Mouse (Mus musculus) B cell, adult (primary cell): ENCODE measurements around the gene Cbx5. TPM values are rescaled to one million over a fixed set of nuclear protein-coding genes. Genes with fewer than 3 reads are reported as not detected.

Source experiments
- total RNA-seq: library from RNA; stranded (reverse); gene quantifications from 4 replicates; pipeline ENCODE4 v1.2.4, GENCODE M21; 2023; ENCODE audit not compliant: inconsistent age

Gene Cbx5
- total RNA-seq: 32.2 to 37.3 TPM (median 34.5 TPM) in 4 replicates

DNA sequence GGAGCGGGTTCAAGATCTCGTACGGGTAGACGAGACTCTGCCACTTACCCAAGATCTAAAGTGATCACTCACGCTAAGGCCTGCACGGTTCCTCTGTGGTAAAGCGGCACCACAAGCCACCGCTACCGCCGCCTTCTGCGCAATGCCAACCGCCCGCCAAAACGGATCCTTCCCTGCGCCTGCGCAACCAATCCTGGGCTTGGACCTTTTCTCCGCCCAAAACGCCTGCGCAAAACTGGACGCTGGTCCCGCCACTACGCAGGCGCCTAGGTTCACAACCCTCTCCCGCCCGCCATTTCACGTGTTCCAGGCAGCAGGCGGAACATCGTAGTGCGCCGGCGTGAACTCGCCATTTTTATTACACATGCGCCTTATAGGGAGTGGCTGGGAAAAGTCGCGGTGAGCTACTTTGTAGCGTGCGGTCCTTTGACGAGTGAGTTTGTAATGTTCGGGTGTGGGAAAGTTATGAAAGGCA is at the start of gene Cbx5:
Gene Cbx5, minus strand, starts transcription at position 132 of the 475 bp plus-strand sequence.

DNA sequence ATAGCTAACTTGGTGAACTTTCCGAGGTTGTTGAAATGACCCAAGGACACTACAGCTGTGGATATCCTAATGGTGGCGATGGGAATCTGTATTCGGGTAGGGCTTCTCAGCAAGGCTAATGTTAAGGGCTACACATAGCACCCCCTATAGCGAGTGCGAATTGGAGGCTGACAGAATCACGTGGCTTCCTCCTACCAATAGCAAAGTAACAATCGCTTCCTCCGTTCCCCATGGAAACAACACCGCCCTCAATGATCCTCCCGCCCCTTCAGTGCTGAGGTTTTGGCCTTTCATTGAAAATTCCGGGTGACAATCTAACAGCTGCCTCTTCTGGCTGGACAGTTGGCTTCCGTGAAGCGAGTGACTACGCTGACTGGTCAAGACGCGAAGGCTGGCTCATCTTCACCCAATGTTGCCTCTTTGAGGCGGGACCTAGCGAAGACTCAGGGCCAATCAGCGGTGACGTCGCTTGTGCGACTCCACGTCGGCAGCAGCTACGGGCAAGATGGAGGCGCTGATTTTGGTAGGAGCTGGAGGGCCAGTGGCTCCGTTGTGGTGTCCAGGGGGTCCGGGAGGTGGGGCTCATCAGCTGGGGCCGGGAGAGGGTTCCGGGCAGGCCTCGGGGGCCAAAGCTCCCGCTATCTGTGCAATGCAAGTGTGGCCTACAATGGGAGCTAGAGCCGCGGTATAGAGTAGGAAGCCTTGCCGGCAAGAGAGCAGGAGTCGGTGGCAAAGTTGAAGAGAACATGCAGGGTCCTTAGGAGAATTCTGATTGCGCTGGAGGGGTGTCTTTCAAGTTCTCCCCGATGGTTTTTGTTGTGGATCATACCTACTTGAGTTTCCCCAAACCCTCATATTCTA is 33.0 kb upstream of the Cbx5 start, which contains the start of gene Copz1:
Gene Copz1, plus strand, starts transcription at position 296 of the 861 bp plus-strand sequence.

GRCm38 (mm10) chr15:103257790-103258728 is 18.4 kb upstream of the Cbx5 start, which contains the start of gene Nfe2:
Gene Nfe2 (minus strand): TSS chr15:103258403.

GRCm38 (mm10) chr15:103240160-103241028 is 778 bp upstream of the Cbx5 start, which contains the start of gene Hnrnpa1:
Gene Hnrnpa1 (plus strand): TSS chr15:103240432.

DNA sequence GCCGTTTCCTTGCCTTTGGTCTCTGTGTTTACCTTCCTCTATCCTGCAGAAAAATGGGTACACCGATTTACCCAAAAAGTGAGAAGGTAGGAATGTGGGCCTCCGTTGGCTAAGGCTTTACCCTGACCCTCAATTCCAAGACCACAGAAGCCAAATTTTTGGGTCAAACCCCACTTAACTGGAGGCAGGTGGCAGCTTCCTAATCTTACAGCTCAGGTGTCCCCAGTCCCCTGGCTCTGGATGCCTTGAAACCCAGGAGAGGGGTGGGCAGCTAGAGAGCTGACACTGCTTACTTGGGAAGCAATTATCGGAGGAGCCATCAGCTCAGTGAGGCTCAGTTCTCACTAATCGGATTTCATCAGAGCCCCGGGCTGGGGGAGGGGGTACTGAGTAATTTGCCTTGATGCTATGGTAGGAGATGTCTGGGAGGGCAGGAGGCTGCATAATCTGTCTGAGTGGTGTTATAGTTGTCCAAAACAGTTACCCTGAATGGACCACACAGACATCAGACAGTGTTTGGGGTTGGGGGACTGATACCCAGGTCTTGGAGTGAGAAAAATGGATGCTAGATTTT is 72.5 kb downstream of the Cbx5 start, which contains the start of gene Smug1:
Gene Smug1, minus strand, starts transcription at position 51 of the 574 bp plus-strand sequence.

Other genes with a start within 250 kb of the Cbx5 start
- not detected in 4 replicates for gene Hoxc8, start 249.2 kb downstream of the Cbx5 start, total RNA-seq
- gene Hoxc6, start 241.6 kb downstream of the Cbx5 start, total RNA-seq: not detected in 4 replicates
- not detected in 4 replicates for gene Hoxc4, start 220.9 kb downstream of the Cbx5 start, total RNA-seq
- 5.0 to 10.4 TPM (median 8.6 TPM) in 4 replicates for gene Smug1, start 72.7 kb downstream of the Cbx5 start, total RNA-seq
- gene Hnrnpa1, start 616 bp upstream of the Cbx5 start, total RNA-seq: 555 to 631 TPM (median 609 TPM) in 4 replicates
- 1.1 to 1.8 TPM (median 1.7 TPM) in 4 replicates for gene Nfe2, start 18.6 kb upstream of the Cbx5 start, total RNA-seq
- 78.0 to 93.5 TPM (median 87.6 TPM) in 4 replicates for gene Copz1, start 32.9 kb upstream of the Cbx5 start, total RNA-seq
- not detected in 4 replicates for gene Gpr84, start 70.8 kb upstream of the Cbx5 start, total RNA-seq
- 14.8 to 23.0 TPM (median 19.6 TPM) in 4 replicates for gene Zfp385a, start 100.3 kb upstream of the Cbx5 start, total RNA-seq
- gene Itga5, start 126.9 kb upstream of the Cbx5 start, total RNA-seq: 0.12 to 0.48 TPM (median 0.26 TPM) in 4 replicates
- gene Gtsf1, start 190.7 kb upstream of the Cbx5 start, total RNA-seq: not detected in 4 replicates
- gene Gtsf2, start 208.7 kb upstream of the Cbx5 start, total RNA-seq: not detected in 4 replicates
- 249 to 261 TPM (median 258 TPM) in 4 replicates for gene Nckap1l, start 214.0 kb upstream of the Cbx5 start, total RNA-seq